Mouse (Mus musculus) left cerebral cortex, postnatal 14 days (tissue): ENCODE results near the gene Nab2. TPM values are rescaled to one million over a fixed set of nuclear protein-coding genes. Genes with fewer than 3 reads are reported as not detected.
"Not testable (repeated sequence)": the region's sequence is repeated elsewhere in the genome, so short reads cannot be mapped to it uniquely, and the experiment has no call there.

ENCODE experiments used
- DNase-seq, 2 experiments: peaks; one replicate each; pipeline ENCODE4 v3.0.0; 2021 to 2022; ENCODE audit warnings: low spot score in 2 of 2, mixed read lengths in 1 of 2
- intact Hi-C: fragments of 180-260 bp; cut with DNase I; formaldehyde crosslinking; loops from one replicate; pipeline ENCODE4 v1.15.1; 2025
- total RNA-seq, 2 experiments: library from RNA; stranded (reverse); gene quantifications; 2 replicates each; pipeline ENCODE4 v1.2.3; 2021

Gene Nab2
- total RNA-seq, 2 experiments from 2014 or later, result 35.2 to 40.7 TPM

DNA sequence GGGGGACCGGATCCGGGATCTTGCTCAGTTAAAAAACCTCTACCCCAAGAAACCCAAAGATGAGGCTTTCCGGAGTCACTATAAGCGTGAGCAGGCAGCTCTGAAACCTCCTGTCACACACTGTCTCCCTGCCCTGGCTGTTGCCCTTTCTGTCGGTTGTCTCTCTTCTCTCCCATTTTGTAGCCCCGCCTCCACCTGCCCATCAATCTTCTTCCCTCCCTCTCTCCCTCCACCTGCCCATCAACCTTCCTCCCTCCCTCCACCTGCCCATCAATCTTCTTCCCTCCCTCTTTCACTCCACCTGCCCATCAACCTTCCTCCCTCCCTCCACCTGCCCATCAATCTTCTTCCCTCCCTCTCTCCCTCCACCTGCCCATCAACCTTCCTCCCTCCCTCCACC is 10.8 kb downstream of the Nab2 start:
- intact Hi-C loops, DNase-seq: not testable (repeated sequence)

- intact Hi-C loops, result no loop called here
- DNase-seq, result no peak
Measured at GRCm38 (mm10) chr10:127654970-127655579, 13.3 kb downstream of the Nab2 start.

- DNase-seq, result no peak
- intact Hi-C loops, result no loop called here
Measured at GRCm38 (mm10) chr10:127652906-127653638, 15.3 kb downstream of the Nab2 start.

GRCm38 (mm10) chr10:127645791-127646190 is 22.6 kb downstream of the Nab2 start:
- no peak for DNase-seq
- intact Hi-C loops, result no loop called here

- intact Hi-C loops, result loop anchor here (5.0 kb wide), 1 partner anchor 34 kb away; no protein-coding TSS in a partner anchor
- no peak for DNase-seq
Measured at GRCm38 (mm10) chr10:127643553-127644238, 24.7 kb downstream of the Nab2 start.

DNA sequence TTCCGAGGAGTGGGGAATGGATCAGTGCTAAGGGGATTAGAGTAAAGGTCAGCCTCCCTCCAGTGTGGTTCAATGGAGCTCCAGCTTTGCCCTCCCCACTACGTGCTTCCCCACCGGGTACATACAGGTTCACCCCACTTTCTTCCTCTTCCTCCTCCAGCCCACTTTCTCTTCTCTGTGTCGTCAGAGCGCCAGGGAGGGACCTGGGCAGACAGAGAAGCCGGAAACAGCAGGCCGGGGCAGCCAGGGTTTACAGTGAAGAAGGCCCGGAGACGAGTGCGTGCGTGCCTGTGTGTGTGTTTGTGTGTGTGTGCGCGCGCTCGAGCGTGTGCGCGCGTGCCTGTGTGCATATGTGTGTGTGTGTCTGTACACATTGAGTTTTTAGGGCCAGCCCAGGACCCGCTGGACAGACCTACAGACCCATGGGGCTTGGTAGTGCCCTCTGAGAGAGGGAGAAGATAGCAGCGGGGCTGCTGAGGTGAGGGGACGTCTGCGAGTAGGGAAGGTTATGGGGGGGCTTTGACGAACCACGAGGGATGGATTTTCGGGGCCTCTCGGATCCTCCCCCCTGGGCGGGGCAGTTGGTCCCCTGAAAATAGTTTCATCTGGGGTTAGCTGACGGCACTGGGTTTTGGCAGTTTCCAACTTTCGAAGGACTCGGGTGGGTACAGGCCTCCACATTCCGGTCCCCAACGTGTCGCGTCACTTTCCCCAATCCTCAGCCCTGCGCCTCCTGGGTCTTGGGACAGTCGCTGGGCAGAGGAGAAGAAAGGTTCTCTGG is 25.4 kb downstream of the Nab2 start, which contains the start of gene Stat6:
Stat6 (plus strand) TSS at position 215 of the 781 bp plus-strand sequence.
- intact Hi-C loops, result loop anchor here (5.0 kb wide), 1 partner anchor 34 kb away; no protein-coding TSS in a partner anchor
- DNase-seq, result peak in 1 of 2 experiments; percentile 41

DNA sequence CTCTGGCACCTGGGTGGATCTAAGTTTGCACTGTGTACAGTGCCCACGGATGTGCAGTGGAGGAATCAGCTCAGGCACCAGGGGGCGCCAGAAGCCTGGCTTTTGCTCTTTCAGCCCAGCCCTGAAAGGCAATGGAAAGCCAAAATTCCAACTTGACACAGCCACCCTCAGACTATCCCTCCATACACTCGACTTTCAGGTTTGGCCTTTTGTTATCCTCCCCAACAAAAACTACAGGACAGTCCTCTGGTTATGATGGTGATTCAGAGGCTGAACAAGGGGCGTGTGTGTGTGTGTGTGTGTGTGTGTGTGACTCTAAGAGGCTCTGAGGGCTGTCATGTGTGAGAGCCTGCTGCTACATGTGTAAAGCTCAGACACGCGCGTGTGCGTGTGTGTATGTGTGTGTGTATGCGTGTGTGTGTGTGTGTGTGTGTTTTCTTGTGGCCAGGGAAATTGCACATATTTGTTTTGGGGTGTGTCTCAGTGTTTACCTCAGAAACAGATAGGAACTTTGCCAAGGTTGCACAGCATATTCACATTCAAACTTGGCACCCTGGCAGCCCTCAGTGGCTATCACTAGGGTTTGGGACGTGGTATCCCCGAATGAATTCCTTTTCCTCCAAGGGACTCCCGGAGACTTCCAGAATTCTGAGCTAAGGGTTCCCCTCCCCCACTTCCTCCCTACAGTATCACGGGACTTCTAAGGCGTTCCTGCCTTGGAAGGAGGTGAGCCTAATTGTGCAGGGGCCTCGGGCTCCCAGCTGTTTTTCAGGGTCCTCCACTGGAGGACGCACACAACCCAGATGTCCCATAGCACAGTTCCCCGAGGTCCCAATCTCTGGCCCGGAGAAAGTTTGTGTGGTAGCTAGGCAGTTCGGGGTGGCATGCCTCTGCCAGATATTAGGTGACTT is 26.3 kb downstream of the Nab2 start:
- DNase-seq, result peak; percentile 89
- intact Hi-C loops, result loop anchor here (2.0 to 5.0 kb wide), 2 partner anchors 35 to 93 kb away; no protein-coding TSS in a partner anchor

- intact Hi-C loops, result loop anchor here (2.0 to 5.0 kb wide), 2 partner anchors 37 to 94 kb away; no protein-coding TSS in a partner anchor
- no peak for DNase-seq
Measured at GRCm38 (mm10) chr10:127640421-127640820, 27.9 kb downstream of the Nab2 start.

DNA sequence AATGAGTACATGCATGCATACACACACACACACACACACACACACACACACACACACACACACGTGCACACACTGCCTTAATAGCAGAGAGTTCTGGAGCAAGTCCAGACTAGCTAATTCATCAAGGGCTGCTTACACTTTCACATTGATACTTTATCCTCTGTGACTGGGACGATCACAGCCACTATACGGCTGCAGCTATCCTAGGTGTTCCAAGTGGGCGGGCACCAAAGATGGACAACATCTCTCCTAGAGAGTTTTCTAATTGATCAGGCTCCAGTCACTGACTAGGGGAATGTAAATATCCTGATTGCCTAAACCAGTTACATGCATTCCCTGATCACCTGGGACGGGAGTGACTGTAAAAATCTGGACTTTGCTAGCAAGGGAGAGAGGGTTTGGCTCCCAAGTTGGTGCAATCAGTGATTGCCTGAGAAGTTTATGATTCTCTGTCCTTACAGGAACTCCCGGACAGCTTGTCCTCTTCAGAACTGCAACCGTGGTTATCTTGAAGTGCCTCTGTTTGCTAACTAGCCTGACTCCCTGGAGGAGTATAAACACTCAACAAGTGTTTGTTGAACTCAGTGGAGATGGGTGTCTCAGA is 35.6 kb downstream of the Nab2 start:
- intact Hi-C loops, result no loop called here

GRCm38 (mm10) chr10:127631261-127632214 is 36.8 kb downstream of the Nab2 start:
- intact Hi-C loops, result no loop called here
- DNase-seq, result no peak

More for the DNA sequence above, 35.6 kb downstream of the Nab2 start:
- DNase-seq, result no peak

- peak; percentile 58 to 63 for DNase-seq
Measured at GRCm38 (mm10) chr10:127626433-127626832, 41.9 kb downstream of the Nab2 start.

DNA sequence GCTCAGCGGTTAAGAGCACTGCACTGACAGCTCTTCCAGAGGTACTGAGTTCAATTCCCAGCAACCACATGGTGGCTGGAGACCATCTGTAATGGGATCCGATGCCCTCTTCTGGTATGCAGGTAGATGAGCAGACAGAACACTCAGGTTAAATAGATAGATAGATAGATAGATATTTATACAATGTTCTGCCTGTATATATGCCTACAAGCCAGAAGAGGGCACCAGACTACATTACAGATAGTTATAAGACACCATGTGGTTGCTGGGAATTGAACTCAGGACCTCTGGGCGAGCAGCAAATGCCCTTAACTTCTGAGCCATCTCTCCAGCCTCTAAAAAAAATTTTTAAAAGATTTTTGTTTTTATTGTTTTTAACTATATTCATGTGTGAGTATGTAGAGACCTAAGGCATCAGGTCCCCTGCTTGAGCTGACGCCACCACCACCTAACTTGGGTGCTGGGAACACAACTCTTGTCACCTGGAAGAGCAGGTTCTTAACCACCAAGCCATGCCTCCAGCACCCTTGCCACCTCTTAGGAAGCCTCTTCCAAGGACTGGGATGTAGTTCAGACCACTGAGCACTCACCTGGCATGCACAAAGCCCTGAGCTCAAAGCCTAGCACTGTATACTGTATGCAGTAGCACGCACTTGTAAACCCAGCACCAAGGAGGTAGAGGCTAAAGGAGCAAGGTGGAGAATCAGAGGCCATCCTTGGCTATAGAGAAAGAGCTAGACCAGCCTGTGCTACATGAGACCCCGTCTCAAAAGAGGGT is 44.7 kb downstream of the Nab2 start:
- intact Hi-C loops, result loop anchor here (2.0 kb wide), 1 partner anchor 47 kb away; no protein-coding TSS in a partner anchor

More at GRCm38 (mm10) chr10:127626433-127626832, 41.9 kb downstream of the Nab2 start:
- intact Hi-C loops, result no loop called here

GRCm38 (mm10) chr10:127622661-127623060 is 45.7 kb downstream of the Nab2 start:
- intact Hi-C loops, result loop anchor here (2.0 kb wide), 1 partner anchor 46 kb away; no protein-coding TSS in a partner anchor

More for the DNA sequence above, 44.7 kb downstream of the Nab2 start:
- no peak for DNase-seq

GRCm38 (mm10) chr10:127622057-127622392 is 46.3 kb downstream of the Nab2 start:
- DNase-seq, result peak; percentile 49 to 65
- intact Hi-C loops, result loop anchor here (2.0 kb wide), 1 partner anchor 45 kb away; no protein-coding TSS in a partner anchor

More at GRCm38 (mm10) chr10:127622661-127623060, 45.7 kb downstream of the Nab2 start:
- no peak for DNase-seq

DNA sequence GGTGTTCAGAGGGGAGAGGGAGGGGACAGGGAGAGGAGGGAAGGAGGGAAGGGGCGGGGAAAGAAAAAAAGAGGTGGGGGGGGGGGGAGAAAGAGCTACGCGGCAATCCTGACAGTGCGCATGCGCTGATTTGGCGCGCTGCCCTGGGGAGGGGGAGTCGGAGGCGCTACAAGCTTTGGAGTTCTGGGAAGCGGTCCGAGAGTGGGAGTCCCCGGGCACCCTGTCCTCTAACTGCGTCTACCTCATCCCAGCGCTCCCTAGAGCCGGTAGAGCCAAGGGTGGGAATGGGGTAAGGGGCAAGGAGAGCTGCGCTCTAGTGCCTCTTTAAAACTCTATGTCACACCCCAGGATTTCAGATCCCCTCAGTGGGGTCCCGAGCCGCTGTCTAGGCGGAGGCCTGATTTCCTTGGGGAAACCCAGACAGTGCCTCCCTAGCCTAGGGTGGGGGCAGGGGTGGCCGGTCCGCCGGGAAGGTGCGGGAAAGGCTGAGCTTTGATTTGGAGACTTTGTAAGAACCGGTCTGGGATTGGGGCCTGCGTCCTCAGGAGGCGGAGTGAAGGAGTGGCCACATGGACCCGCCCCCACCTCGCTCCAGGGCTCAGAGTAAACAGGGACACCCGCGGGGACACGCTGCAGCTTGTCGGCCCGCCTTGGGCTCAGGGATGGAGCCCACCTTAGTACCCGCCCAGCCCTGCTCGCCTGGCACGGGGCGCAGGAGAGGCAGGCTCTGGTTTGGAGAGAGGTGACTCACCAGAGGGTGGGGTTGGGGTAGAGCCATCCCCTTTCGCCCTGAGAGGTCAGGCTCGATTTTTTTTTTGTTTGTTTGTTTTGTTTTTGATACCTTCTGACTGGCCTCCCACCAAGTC is 46.9 kb downstream of the Nab2 start:
- peak; percentile 89 to 92 for DNase-seq
- intact Hi-C loops, result loop anchor here (2.0 kb wide), 1 partner anchor 45 kb away; no protein-coding TSS in a partner anchor
